Mouse (Mus musculus) limb, embryonic 12.5 days (tissue): Measurements from ENCODE around the gene Gm20388. TPM values are rescaled to one million over a fixed set of nuclear protein-coding genes. Genes with fewer than 3 reads are reported as not detected.
A peak's percentile ranks its signal among the peaks of the same experiment; 100 is the strongest.

Source experiments
- ATAC-seq: fragments of 200-750 bp; cut with Nextera tagmentation; 2 replicates; pipeline ENCODE4 v1.8.0; 2017; ENCODE audit warnings: low read depth, moderate TSS enrichment; ENCODE audit not compliant: insufficient number of reproducible peaks, insufficient read depth, low FRiP score, low TSS enrichment
- H3K27ac ChIP-seq: fragments of 300-500 bp; sonication (generic); 2 replicates; pipeline ENCODE4 v1.5.1; 2016; ENCODE audit warnings: mild to moderate bottlenecking, moderate library complexity
- H3K27me3 ChIP-seq: fragments of 300-500 bp; sonication (generic); 2 replicates; pipeline ENCODE4 v1.6.1; 2016; ENCODE audit warnings: mild to moderate bottlenecking, moderate library complexity
- H3K36me3 ChIP-seq: fragments of 300-500 bp; sonication (generic); 2 replicates; pipeline ENCODE4 v1.6.1; 2016; ENCODE audit warnings: mild to moderate bottlenecking, moderate library complexity
- H3K4me1 ChIP-seq: fragments of 300-500 bp; sonication (generic); replicated peaks from 2 replicates; pipeline ENCODE4 v1.6.1; 2016
- H3K4me2 ChIP-seq: fragments of 300-500 bp; sonication (generic); 2 replicates; pipeline ENCODE4 v1.6.1; 2016; ENCODE audit warnings: mild to moderate bottlenecking, moderate library complexity
- H3K4me3 ChIP-seq: fragments of 300-500 bp; sonication (generic); replicated peaks from 2 replicates; pipeline ENCODE4 v1.5.1; 2016; ENCODE audit warnings: mild to moderate bottlenecking
- H3K9ac ChIP-seq: fragments of 300-500 bp; sonication (generic); replicated peaks from 2 replicates; pipeline ENCODE4 v1.6.1; 2016; ENCODE audit warnings: mild to moderate bottlenecking, moderate library complexity
- H3K9me3 ChIP-seq: fragments of 300-500 bp; sonication (generic); 2 replicates; pipeline ENCODE4 v1.6.1; 2016; ENCODE audit warnings: mild to moderate bottlenecking, moderate library complexity
- WGBS: fragments of 180-500 bp; shearing (Covaris S2); methylation state at CpG from one replicate; pipeline ENCODE4 v1.1.7; 2016; 5-methylcytosine and 5-hydroxymethylcytosine counted together
- polyA plus RNA-seq: library from polyadenylated mRNA; unstranded; fragments of >200 nt; fragmentation: Nextera tagmentation; extraction: Ambion mirVana; gene quantifications from 2 replicates; pipeline ENCODE4 v1.2.1, GENCODE M21; 2016

The Gm20388 gene
- polyA plus RNA-seq, 1 experiment from 2014 or later: not detected

GRCm38 (mm10) chr8:120847279-120847678, 936.6 kb downstream of the Gm20388 start:
- no peaks in the 10 kb centered on the region for H3K36me3 ChIP-seq
- H3K9ac ChIP-seq: no peak overlapping the region
- 14% methylated on average over 4 of the region's 4 CpGs for WGBS
- no peak overlapping the region for H3K4me2 ChIP-seq
- peaks cover 68% of the 10 kb centered on the region for H3K27me3 ChIP-seq
- peaks cover 3% of the 10 kb centered on the region; the same call in 1 of the 2 replicates for H3K9me3 ChIP-seq
- peaks cover 39% of the 10 kb centered on the region for H3K4me1 ChIP-seq
- H3K27ac ChIP-seq: no peak overlapping the region
- no peak overlapping the region for H3K4me3 ChIP-seq
- no peak for ATAC-seq

GRCm38 (mm10) chr8:120847735-120848134, 937.1 kb downstream of the Gm20388 start:
- peak overlapping the region; percentile 38 for H3K4me2 ChIP-seq
- no peak overlapping the region for H3K4me3 ChIP-seq
- no peak for ATAC-seq
- H3K36me3 ChIP-seq: no peaks in the 10 kb centered on the region
- peaks cover 3% of the 10 kb centered on the region; the same call in 1 of the 2 replicates for H3K9me3 ChIP-seq
- 4% methylated on average over 13 of the region's 14 CpGs for WGBS
- peaks cover 37% of the 10 kb centered on the region for H3K4me1 ChIP-seq
- H3K9ac ChIP-seq: no peak overlapping the region; the same call in 1 of the 2 replicates
- H3K27me3 ChIP-seq: peaks cover 64% of the 10 kb centered on the region
- no peak overlapping the region for H3K27ac ChIP-seq

GRCm38 (mm10) chr8:120848434-120848833, 937.8 kb downstream of the Gm20388 start:
- no peak for ATAC-seq
- H3K4me1 ChIP-seq: peaks cover 30% of the 10 kb centered on the region
- H3K9ac ChIP-seq: no peak overlapping the region
- no peak overlapping the region for H3K27ac ChIP-seq
- peaks cover 3% of the 10 kb centered on the region; the same call in 1 of the 2 replicates for H3K9me3 ChIP-seq
- no peaks in the 10 kb centered on the region for H3K36me3 ChIP-seq
- 0 out of 2 replicates have a peak overlapping the region, but pooled peaks have one; percentile 38 for H3K4me2 ChIP-seq
- H3K4me3 ChIP-seq: no peak overlapping the region
- H3K27me3 ChIP-seq: peaks cover 62% of the 10 kb centered on the region
- 55% methylated on average over 4 of the region's 4 CpGs for WGBS

- Histone ChIP-seq H3K9me3 (no peaks in the 10 kb centered on the region), H3K36me3 (no peaks in the 10 kb centered on the region), H3K4me2 (no peak overlapping the region), H3K27me3 (peaks cover 58% of the 10 kb centered on the region), H3K4me3 (no peak overlapping the region), H3K4me1 (peaks cover 15% of the 10 kb centered on the region), H3K27ac (no peak overlapping the region), H3K9ac (no peak overlapping the region)
- no peak for ATAC-seq
- 83% methylated on average over 12 of the region's 12 CpGs for WGBS
Measured at GRCm38 (mm10) chr8:120851411-120851810, 940.8 kb downstream of the Gm20388 start.

GRCm38 (mm10) chr8:120859881-120860280, 949.2 kb downstream of the Gm20388 start:
- Histone ChIP-seq H3K4me2 (no peak overlapping the region), H3K36me3 (no peaks in the 10 kb centered on the region), H3K27me3 (peaks cover 44% of the 10 kb centered on the region), H3K27ac (no peak overlapping the region), H3K4me1 (peaks cover 14% of the 10 kb centered on the region), H3K4me3 (no peak overlapping the region), H3K9ac (no peak overlapping the region), H3K9me3 (no peaks in the 10 kb centered on the region; the same call in 1 of the 2 replicates)
- 81% methylated on average over 14 of the region's 14 CpGs for WGBS
- ATAC-seq: no peak

GRCm38 (mm10) chr8:120860423-120861126, 949.9 kb downstream of the Gm20388 start:
- Histone ChIP-seq H3K9ac (no peak overlapping the region), H3K4me1 (peaks cover 14% of the 10 kb centered on the region), H3K4me3 (no peak overlapping the region), H3K27me3 (peaks cover 44% of the 10 kb centered on the region), H3K4me2 (no peak overlapping the region), H3K27ac (no peak overlapping the region), H3K9me3 (no peaks in the 10 kb centered on the region; the same call in 1 of the 2 replicates), H3K36me3 (no peaks in the 10 kb centered on the region)
- ATAC-seq: no peak
- 43% methylated on average over 24 of the region's 24 CpGs for WGBS

- Histone ChIP-seq H3K27ac (no peak overlapping the region), H3K36me3 (no peaks in the 10 kb centered on the region), H3K4me3 (no peak overlapping the region), H3K27me3 (peaks cover 32% of the 10 kb centered on the region), H3K9ac (no peak overlapping the region), H3K4me2 (no peak overlapping the region), H3K4me1 (peaks cover 14% of the 10 kb centered on the region), H3K9me3 (no peaks in the 10 kb centered on the region; the same call in 1 of the 2 replicates)
- 93% methylated on average over 4 of the region's 4 CpGs for WGBS
- ATAC-seq: no peak
Measured at GRCm38 (mm10) chr8:120863683-120864082, 953.0 kb downstream of the Gm20388 start.

GRCm38 (mm10) chr8:120867386-120867785, 956.7 kb downstream of the Gm20388 start:
- H3K27me3 ChIP-seq: peaks cover 11% of the 10 kb centered on the region; the same call in 1 of the 2 replicates
- 41% methylated on average over 6 of the region's 6 CpGs for WGBS
- H3K4me3 ChIP-seq: no peak overlapping the region
- H3K9me3 ChIP-seq: no peaks in the 10 kb centered on the region; the same call in 1 of the 2 replicates
- no peak overlapping the region for H3K9ac ChIP-seq
- H3K4me2 ChIP-seq: no peak overlapping the region
- no peak overlapping the region for H3K27ac ChIP-seq
- no peaks in the 10 kb centered on the region for H3K36me3 ChIP-seq
- peaks cover 9% of the 10 kb centered on the region; the same call in 1 of the 2 replicates for H3K4me1 ChIP-seq
- ATAC-seq: no peak

GRCm38 (mm10) chr8:120872661-120873060, 962.0 kb downstream of the Gm20388 start:
- Histone ChIP-seq H3K4me2 (no peak overlapping the region), H3K4me1 (peaks cover 9% of the 10 kb centered on the region; the same call in 1 of the 2 replicates), H3K9me3 (no peaks in the 10 kb centered on the region), H3K4me3 (no peak overlapping the region), H3K27me3 (peaks cover 36% of the 10 kb centered on the region), H3K36me3 (no peaks in the 10 kb centered on the region), H3K27ac (no peak overlapping the region), H3K9ac (no peak overlapping the region)
- 71% methylated on average over 6 of the region's 6 CpGs for WGBS
- no peak for ATAC-seq

GRCm38 (mm10) chr8:120876010-120876918, 965.6 kb downstream of the Gm20388 start:
- Histone ChIP-seq H3K36me3 (no peaks in the 10 kb centered on the region), H3K4me2 (no peak overlapping the region), H3K9me3 (no peaks in the 10 kb centered on the region), H3K27me3 (peaks cover 65% of the 10 kb centered on the region), H3K9ac (no peak overlapping the region), H3K27ac (no peak overlapping the region), H3K4me3 (no peak overlapping the region), H3K4me1 (no peaks in the 10 kb centered on the region)
- ATAC-seq: no peak
- 75% methylated on average over 24 of the region's 24 CpGs for WGBS

GRCm38 (mm10) chr8:120877005-120877404, 966.4 kb downstream of the Gm20388 start:
- no peak for ATAC-seq
- Histone ChIP-seq H3K4me2 (no peak overlapping the region), H3K9me3 (no peaks in the 10 kb centered on the region), H3K4me3 (no peak overlapping the region), H3K27ac (no peak overlapping the region), H3K4me1 (no peaks in the 10 kb centered on the region), H3K27me3 (peaks cover 72% of the 10 kb centered on the region), H3K36me3 (no peaks in the 10 kb centered on the region), H3K9ac (no peak overlapping the region)
- WGBS: 79% methylated on average over 7 of the region's 7 CpGs
